Mouse (Mus musculus): ENCODE data around the gene Aif1l.

The Aif1l gene

GRCm38 (mm10) chr2:32008716-32009115, 58.8 kb downstream of the Aif1l start:
- no peak for DNase-seq (ENCODE audit: low read depth, low spot score)

- no peak for DNase-seq (ENCODE audit: low read depth, low spot score)
These were observed 69.8 kb downstream of the Aif1l start for GRCm38 (mm10) chr2:32019704-32020103.

- no peak for DNase-seq (ENCODE audit: low read depth, low spot score)
These were observed 70.3 kb downstream of the Aif1l start for GRCm38 (mm10) chr2:32020229-32020628.
